Mouse (Mus musculus): ENCODE measurements at regions not wholly inside any gene's neighbourhood (a gene's known extent, or its start where the extent isn't known, plus 50 kb on each side); places are given as distances from the start of the nearest gene placed in this dataset.

GRCm38 (mm10) chr12:39289676-39290075 lies 510.5 kb downstream of the Etv1 start:
- TF ChIP-seq POLR2A (IDR thresholded peaks at IDR 0.05; ENCODE audit: borderline replicate concordance, low read depth, low read length) (no peak), CTCF (IDR thresholded peaks at IDR 0.05; ENCODE audit: low read depth, low read length) (no peak)

All from bone marrow macrophage, adult 2 months (primary cell).